Mouse (Mus musculus) telencephalon, adult 2 months (tissue): ENCODE results near the gene Grn.

Experiments used
- DNase-seq: peaks from one replicate; pipeline ENCODE4 v3.0.0-alpha.2; 2011; ENCODE audit warnings: low read depth, low spot score

The Grn gene

DNA sequence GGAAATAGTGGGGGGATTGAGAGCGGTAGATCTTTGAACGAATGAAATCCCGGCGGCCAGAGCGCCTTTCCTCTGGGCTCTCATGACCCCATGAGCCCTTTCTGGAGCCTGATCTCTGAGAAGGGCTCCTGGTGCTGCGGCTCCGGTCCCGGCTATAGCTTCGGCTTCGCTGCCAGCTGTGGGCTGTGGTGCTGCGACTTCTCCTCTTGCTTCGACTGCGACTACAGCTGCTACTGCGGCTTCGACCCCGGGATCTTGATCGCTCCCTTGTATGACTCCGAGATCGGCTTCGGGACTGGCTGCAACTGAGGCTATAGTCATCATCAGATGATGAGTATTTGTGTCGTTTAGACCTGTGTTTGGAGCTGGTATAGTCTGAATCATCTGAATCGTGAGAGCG, 49.5 kb downstream of the Grn start:
- DNase-seq: no peak

DNA sequence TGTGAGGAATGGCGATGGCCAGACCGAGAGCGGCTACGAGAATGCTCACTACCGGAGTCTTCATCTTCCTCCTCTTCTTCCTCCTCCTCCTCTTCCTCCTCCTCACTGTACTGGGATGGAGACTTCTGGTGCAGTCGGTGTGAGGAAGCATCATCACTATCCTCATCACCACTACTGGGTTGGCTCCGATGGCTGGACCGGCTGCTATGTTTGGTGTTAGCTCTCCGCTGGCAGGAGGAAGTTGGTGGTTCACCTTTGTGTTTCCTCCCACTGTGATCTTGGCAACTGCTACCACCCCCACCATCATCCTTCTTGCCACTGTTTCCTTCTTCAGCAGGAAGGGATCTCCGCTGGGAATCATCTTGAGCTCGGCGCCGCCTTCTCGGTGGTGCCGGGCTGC, 50.0 kb downstream of the Grn start:
- no peak for DNase-seq

DNA sequence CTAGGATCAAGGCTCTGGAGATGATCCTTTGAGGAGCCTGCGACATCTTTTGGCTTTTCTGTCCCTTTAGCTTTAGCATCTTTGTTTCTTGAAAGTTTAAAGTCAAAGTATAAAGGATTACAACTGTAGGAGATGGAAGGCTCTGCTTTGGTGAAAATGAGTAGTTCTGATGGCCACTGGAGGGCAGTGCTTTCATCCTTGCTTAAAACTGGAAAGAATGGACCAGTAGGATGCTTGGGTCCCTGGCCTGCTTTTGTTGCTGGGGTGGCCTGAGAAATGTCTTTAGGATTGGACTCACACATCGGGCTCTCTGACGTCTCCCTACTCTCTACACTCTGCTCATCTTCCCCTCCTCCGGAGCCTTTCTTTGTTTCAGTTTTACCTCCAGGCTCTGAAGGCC, 50.8 kb downstream of the Grn start:
- DNase-seq: no peak

DNA sequence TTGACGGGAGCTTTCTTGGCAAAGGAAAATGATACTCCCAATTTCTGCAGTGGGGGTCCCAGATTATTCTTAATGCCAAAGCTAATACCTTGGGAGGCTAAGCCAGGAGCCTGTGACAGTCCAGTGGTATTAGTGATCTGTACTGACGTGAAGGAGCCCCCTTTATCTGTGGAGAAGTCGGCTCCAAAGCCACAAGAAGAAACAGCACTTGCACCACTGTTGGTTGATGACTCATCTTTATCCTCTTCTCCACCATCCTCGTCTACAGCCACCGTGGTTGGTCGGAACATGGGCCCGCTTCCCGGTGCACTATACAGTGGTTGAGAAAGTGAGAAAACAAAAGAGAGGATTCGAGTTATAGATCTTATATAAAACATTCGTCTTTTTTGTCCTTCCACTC, 51.7 kb downstream of the Grn start:
- no peak for DNase-seq
